Mouse (Mus musculus): ENCODE measurements around the gene Ndufa6. TPM values are rescaled to one million over a fixed set of nuclear protein-coding genes. Genes with fewer than 3 reads are reported as not detected.

The Ndufa6 gene
- polyA plus RNA-seq, 1 experiment: 498 TPM

- no peak for DNase-seq (ENCODE audit: extremely low spot score in 1 of 2, low spot score in 1 of 2)
Observed at GRCm38 (mm10) chr15:82342543-82342935, 11.6 kb downstream of the Ndufa6 start.

- DNase-seq (ENCODE audit: extremely low spot score in 1 of 2, low spot score in 1 of 2): no peak
Observed at GRCm38 (mm10) chr15:82341675-82342542, 12.2 kb downstream of the Ndufa6 start.

GRCm38 (mm10) chr15:82341036-82341501 lies 13.1 kb downstream of the Ndufa6 start:
- no peak for DNase-seq (ENCODE audit: extremely low spot score in 1 of 2, low spot score in 1 of 2)

GRCm38 (mm10) chr15:82340414-82341035 lies 13.6 kb downstream of the Ndufa6 start:
- no peak for DNase-seq (ENCODE audit: extremely low spot score in 1 of 2, low spot score in 1 of 2)

GRCm38 (mm10) chr15:82339634-82340254 lies 14.4 kb downstream of the Ndufa6 start:
- no peak for DNase-seq (ENCODE audit: extremely low spot score in 1 of 2, low spot score in 1 of 2)

GRCm38 (mm10) chr15:82339150-82339549 lies 15.0 kb downstream of the Ndufa6 start:
- DNase-seq (ENCODE audit: extremely low spot score in 1 of 2, low spot score in 1 of 2): no peak

DNA sequence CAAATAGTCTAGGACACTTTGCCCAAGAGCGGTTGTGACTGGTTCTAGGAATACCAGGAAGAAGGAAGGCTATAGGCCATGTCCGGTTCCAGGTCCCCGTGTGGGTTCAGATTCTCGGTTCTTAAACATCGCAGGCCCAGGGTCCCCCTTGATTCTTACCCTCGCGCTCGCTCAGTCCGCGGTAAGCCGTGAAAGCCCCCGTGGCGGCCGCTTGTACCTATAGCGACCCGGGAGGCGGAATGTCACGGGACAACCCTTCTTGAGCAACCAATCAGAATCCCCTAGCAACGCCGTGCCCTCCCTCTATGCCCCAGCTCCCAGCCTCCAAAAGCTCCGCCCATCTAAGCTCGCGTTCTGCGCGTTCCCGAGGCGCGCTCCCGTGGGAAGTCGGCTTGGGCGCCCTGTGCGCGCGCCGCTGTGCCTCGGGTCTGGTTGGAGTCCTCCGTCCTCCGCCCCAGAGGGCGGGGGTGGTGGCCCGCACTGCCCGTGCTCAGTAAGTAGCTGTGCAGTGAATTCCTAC lies 15.5 kb downstream of the Ndufa6 start, which contains the start of the genes Naga, Pheta2 and Smdt1:
Gene Naga (minus strand): TSS at position 333 of the 520 bp plus-strand sequence.
Gene Pheta2 (plus strand): TSS at position 350 of the 520 bp plus-strand sequence.
Gene Smdt1 (plus strand): TSS at position 367 of the 520 bp plus-strand sequence.
- DNase-seq (ENCODE audit: extremely low spot score in 1 of 2, low spot score in 1 of 2): peak; percentile 89 to 95

DNA sequence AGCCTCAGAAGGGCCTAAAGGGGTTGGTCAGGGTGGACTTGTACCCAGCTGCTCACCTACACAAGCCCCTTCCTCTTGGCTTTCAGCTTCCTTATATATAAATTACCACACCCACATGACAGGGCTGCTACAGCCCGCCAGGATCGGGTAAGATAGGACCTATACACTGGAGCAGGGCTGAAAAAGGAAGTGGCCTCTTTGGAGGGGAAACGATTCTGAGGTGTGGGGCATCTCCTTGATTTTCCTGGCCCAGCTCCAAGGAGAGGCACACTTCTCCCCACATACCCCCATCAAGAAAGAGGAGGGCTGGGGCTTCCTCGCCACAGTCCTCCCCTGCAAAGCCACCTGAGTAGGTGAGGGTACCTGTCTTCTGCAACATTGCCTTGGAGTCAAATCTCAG lies 16.2 kb downstream of the Ndufa6 start:
- no peak for DNase-seq (ENCODE audit: extremely low spot score in 1 of 2, low spot score in 1 of 2)

GRCm38 (mm10) chr15:82336629-82337028 lies 17.5 kb downstream of the Ndufa6 start:
- no peak for DNase-seq (ENCODE audit: extremely low spot score in 1 of 2, low spot score in 1 of 2)

- no peak for DNase-seq (ENCODE audit: extremely low spot score in 1 of 2, low spot score in 1 of 2)
Observed at GRCm38 (mm10) chr15:82335194-82335593, 18.9 kb downstream of the Ndufa6 start.

- DNase-seq (ENCODE audit: extremely low spot score in 1 of 2, low spot score in 1 of 2): no peak
Observed at GRCm38 (mm10) chr15:82325382-82325781, 28.7 kb downstream of the Ndufa6 start.

DNA sequence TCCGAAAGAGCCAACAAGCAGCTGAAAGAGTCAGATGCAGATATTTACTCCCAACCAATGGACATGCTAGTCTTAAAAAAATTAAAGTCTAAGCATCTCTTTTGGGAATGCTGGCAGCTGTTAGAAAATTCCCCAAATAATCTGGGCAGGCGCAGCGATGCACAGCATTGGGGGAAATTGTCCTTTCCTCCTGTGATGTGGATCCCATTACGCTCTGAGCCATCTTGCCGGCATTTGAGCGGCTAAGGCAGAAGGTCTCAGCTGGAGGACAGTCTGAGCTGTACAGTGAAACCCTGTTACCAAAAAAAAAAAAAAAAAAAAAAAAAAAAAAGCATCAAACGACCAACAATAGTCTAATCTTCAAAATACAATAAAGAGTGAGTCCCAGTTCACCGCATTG lies 31.9 kb downstream of the Ndufa6 start:
- DNase-seq (ENCODE audit: extremely low spot score in 1 of 2, low spot score in 1 of 2): no peak

DNA sequence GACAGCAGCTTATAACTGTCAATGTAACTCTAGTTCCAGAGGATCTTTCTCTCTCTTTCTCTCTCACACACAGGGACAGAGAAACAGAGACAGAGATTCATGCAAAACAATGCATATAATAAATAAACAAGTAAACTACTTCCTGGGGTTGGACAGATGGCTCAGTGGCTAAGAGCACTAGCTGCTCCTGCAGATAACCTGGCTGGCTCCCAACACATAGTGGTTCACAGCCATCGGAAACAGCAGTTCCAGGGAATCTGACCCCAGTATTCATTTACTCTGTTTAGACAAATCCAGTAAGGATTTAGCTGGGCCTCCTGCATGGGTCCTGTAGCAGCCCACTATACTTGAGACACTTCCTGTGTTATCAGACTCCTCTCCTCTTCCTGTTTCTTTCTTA lies 34.5 kb downstream of the Ndufa6 start:
- DNase-seq (ENCODE audit: extremely low spot score in 1 of 2, low spot score in 1 of 2): no peak

DNA sequence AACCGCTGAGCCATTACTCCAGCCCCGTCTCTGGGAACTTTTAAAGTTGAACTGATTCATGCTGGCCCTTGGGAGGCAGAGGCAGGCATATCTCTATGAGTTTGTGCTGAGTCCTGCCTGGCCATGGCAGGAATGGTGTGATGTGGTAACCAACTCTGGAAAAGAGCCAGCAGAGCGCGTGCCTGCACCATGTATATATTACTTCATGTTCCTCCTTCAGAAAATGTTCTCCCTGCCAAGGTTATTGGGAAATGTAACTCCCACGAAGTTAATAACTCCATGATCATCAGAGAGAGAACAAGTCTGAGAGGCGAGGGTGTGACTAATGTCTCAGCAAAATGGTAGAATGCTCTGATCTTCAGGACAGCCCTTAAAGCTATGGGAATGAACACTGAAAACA lies 36.3 kb downstream of the Ndufa6 start:
- no peak for DNase-seq (ENCODE audit: extremely low spot score in 1 of 2, low spot score in 1 of 2)

GRCm38 (mm10) chr15:82308416-82308815 lies 45.7 kb downstream of the Ndufa6 start:
- no peak for DNase-seq (ENCODE audit: extremely low spot score in 1 of 2, low spot score in 1 of 2)

DNA sequence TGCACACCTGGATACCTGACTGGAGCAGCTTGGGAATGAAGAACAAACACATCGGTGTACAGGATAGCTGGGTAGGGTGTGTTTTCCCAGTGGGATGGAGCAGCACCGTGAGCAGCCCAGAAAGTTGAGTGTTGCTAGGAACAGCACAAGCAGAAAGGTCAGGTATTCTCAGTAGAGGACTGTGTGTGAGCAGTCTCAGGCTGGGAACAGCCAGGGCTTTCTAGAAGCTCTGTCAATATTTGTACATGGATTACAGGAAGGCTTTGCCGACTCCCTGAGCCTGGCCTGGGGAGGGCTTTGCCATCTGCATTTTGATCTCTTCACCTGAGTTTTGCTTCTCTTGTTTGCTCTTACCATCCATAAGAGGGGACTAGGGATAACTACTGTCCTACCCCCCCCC lies 47.0 kb downstream of the Ndufa6 start:
- DNase-seq (ENCODE audit: extremely low spot score in 1 of 2, low spot score in 1 of 2): no peak

Other genes with a start within 250 kb of the Ndufa6 start
- 23.1 TPM in 2 replicates for gene Ccdc134, start 226.4 kb downstream of the Ndufa6 start, polyA plus RNA-seq (2012; rRNA removed)
- gene Srebf2, start 207.1 kb downstream of the Ndufa6 start, polyA plus RNA-seq (2012; rRNA removed): 142 and 155 TPM in 2 replicates
- gene Shisa8, start 141.5 kb downstream of the Ndufa6 start, polyA plus RNA-seq (2012; rRNA removed): 57.1 and 79.6 TPM in 2 replicates
- gene Tnfrsf13c, start 130.0 kb downstream of the Ndufa6 start, polyA plus RNA-seq (2012; rRNA removed): 1.4 and 2.6 TPM in 2 replicates
- 6.4 and 9.1 TPM in 2 replicates for gene Cenpm, start 109.6 kb downstream of the Ndufa6 start, polyA plus RNA-seq (2012; rRNA removed)
- gene 1500009C09Rik, start 101.9 kb downstream of the Ndufa6 start, polyA plus RNA-seq (2012; rRNA removed): 176 and 182 TPM in 2 replicates
- gene Sept3, start 79.4 kb downstream of the Ndufa6 start, polyA plus RNA-seq (2012; rRNA removed): 344 and 374 TPM in 2 replicates
- gene Wbp2nl, start 55.4 kb downstream of the Ndufa6 start, polyA plus RNA-seq (2012; rRNA removed): not detected in 2 replicates
- 53.4 and 58.3 TPM in 2 replicates for gene Naga, start 15.4 kb downstream of the Ndufa6 start, polyA plus RNA-seq (2012; rRNA removed)
- gene Pheta2, start 15.4 kb downstream of the Ndufa6 start, polyA plus RNA-seq (2012; rRNA removed): 0.48 and 0.70 TPM in 2 replicates
- gene Smdt1, start 15.4 kb downstream of the Ndufa6 start, polyA plus RNA-seq (2012; rRNA removed): 288 and 325 TPM in 2 replicates
- 46.2 and 52.6 TPM in 2 replicates for gene Cyp2d22, start 25.9 kb upstream of the Ndufa6 start, polyA plus RNA-seq (2012; rRNA removed)
- gene Cyp2d11, start 39.7 kb upstream of the Ndufa6 start, polyA plus RNA-seq (2012; rRNA removed): not detected in 2 replicates
- gene Cyp2d10, start 52.9 kb upstream of the Ndufa6 start, polyA plus RNA-seq (2012; rRNA removed): not detected in 2 replicates
- not detected in 2 replicates for gene Cyp2d9, start 79.1 kb upstream of the Ndufa6 start, polyA plus RNA-seq (2012; rRNA removed)
- not detected in 2 replicates for gene Cyp2d12, start 200.8 kb upstream of the Ndufa6 start, polyA plus RNA-seq (2012; rRNA removed)

All from frontal cortex, adult 2 months (tissue).